Mouse (Mus musculus): ENCODE results near the gene Sez6l2.

DNA sequence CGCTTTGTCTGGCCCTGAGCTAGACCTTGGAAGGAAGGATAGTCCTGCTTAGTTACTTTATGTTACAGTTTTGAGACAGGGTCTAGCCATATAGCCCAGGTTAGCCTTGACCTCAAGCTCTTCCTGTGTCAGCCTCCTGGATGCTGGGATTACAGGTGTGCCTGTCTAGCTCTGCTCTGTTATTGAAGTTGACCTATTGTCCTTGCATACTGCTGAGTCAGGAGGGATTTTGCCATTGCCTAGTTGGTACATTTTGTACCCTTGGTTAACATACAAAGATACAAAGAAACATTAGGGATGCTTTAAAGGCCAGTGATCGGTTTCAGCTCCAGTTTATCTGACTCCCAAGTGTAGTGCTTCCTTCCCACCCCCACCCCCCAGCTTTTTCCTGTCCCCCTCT is 17.7 kb upstream of the Sez6l2 start:
- no peak for TF ChIP-seq TCF12 (IDR thresholded peaks at IDR 0.05; ENCODE audit: insufficient read depth, poor library complexity, severe bottlenecking)
- TF ChIP-seq POLR2A (IDR thresholded peaks at IDR 0.05; ENCODE audit: insufficient read length, low read depth), result no peak
- no peak for TF ChIP-seq TCF3 (IDR thresholded peaks at IDR 0.05; ENCODE audit: insufficient read length, low read depth)
- TF ChIP-seq MAX (IDR thresholded peaks at IDR 0.05; ENCODE audit: low read depth), result no peak
- TF ChIP-seq POLR2AphosphoS2 (IDR thresholded peaks at IDR 0.05; ENCODE audit: insufficient read length, low read depth), result no peak
- no peak for TF ChIP-seq USF1 (IDR thresholded peaks at IDR 0.05; ENCODE audit: low read depth)
- TF ChIP-seq MYOG (IDR thresholded peaks at IDR 0.05; ENCODE audit: control insufficient read depth in 1 of 3, insufficient read depth in 1 of 3, insufficient read length in 2 of 3, low read depth in 2 of 3), result no peak
- TF ChIP-seq SRF (IDR thresholded peaks at IDR 0.05; ENCODE audit: control insufficient read depth, insufficient read length, low read depth), result no peak
- no peak for TF ChIP-seq CEBPB (IDR thresholded peaks at IDR 0.05; ENCODE audit: insufficient read depth, poor library complexity, severe bottlenecking)
- no peak for TF ChIP-seq REST (IDR thresholded peaks at IDR 0.05; ENCODE audit: insufficient read depth, insufficient read length)
- no peak for TF ChIP-seq MYOD1 (IDR thresholded peaks at IDR 0.05; ENCODE audit: control insufficient read depth in 1 of 3, insufficient read length in 2 of 3, low read depth in 2 of 3)
